Mouse (Mus musculus): ENCODE results near the gene Col4a3. TPM values are rescaled to one million over a fixed set of nuclear protein-coding genes. Genes with fewer than 3 reads are reported as not detected.

Col4a3 gene
- total RNA-seq (2022) = under 1 TPM; 0.31 to 0.50 (median 0.41) TPM

- DNase-seq (ENCODE audit: low spot score in 2 of 2) = no peak
These were observed at the start of gene Col4a3, which contains the start of gene Col4a4 for GRCm38 (mm10) chr1:82586713-82587399. Gene Col4a3, plus strand, starts transcription at chr1:82586921. Gene Col4a4, minus strand, starts transcription at chr1:82586849.

- DNase-seq (ENCODE audit: low spot score in 2 of 2) = no peak
These were observed 48.9 kb upstream of the Col4a3 start for GRCm38 (mm10) chr1:82537848-82538247.

DNA sequence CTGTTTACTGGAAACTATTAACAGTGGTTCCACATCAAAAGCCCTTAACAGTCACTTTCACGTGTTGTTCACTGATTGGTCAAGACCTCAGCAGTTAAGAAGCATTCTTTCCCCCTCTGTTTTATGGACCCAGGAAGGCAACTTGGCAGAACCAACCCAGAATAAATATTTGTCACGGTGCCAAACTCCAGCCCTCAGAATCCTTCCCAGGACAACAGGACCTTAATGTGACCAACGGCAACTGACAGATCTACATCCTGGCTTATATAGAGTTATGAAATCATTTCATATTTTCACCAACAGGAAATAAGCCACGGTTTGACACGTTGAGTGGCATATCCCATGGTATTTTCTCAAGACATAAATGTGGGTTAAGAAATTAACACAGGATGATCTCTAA is 46.7 kb upstream of the Col4a3 start:
- no peak for DNase-seq (ENCODE audit: low spot score in 2 of 2)

DNA sequence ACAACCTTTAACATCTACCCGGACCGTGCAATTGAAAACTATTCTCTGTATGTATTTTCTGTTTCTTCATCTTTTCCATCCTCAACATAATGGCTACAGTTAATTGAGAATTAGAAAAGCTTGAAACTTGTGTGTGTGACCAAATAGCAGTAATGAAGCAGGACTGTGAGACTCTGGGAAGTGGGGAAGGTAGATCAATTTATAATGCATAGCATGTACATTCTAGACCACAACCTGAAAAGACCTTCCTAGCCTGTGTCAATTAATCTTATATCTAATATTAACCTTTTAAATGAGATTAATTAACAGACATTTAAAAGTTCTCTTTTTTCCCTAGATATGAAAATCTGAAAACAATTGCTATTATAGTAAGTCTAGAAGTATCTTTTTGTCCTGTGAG is 42.8 kb upstream of the Col4a3 start:
- no peak for DNase-seq (ENCODE audit: low spot score in 2 of 2)

- DNase-seq (ENCODE audit: low spot score in 2 of 2) = no peak
These were observed 42.1 kb upstream of the Col4a3 start for GRCm38 (mm10) chr1:82544419-82545185.

DNA sequence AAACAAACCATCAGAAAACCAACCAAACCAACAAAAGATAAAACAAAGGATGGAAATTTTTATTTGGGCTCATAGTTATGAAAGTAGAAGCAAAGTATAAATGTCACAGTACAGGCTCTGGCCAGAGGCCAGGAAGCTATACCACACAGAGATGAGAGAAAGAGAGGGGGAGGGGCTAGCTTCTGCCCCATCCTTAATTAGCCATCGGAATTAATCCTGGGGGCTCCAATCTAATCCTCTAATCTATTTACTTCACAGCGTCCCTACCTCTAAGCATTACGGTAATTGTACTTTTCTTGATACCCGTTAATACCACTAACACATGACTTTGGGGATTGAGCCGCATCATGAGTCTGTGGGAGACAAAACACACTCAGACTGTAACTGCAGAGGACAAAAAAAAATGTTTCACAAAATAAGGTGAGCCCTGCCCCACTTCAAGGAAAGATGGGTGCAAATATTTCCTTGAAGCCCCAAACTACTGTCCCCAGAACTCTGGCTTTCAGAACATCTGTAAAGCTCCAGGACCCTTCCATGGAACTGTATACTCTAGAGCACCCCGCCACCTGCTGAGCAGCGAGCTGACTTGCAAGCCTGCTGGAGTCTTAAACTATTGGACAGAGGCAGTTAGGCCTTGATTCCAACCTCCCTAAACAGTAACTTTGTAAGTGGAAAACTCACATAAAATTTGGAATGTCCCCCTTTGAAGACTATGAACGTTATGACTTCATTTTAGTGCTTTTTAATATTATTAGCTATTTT is 41.3 kb upstream of the Col4a3 start:
- no peak for DNase-seq (ENCODE audit: low spot score in 2 of 2)

DNA sequence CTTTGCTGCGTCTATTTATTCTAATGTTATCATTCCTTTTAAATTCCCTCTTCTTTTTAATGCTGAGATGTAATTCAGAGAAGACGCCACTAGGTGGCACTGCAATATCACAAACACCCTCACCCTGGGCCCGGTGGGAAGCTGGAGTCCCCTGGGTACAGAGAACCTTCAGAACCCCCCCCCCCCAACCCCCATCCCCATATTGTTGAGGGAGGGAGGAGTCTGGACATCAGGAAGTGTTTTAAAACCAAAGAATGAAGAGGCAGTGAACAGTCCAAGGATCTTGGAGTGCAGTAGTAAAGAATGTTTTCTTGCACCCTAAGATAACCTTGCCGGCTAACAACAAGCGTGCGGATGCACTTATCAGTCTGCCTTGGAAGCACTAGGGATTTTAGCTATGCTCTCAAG is 32.3 kb upstream of the Col4a3 start:
- no peak for DNase-seq (ENCODE audit: low spot score in 2 of 2)

GRCm38 (mm10) chr1:82554889-82555288 is 31.8 kb upstream of the Col4a3 start:
- no peak for DNase-seq (ENCODE audit: low spot score in 2 of 2)

GRCm38 (mm10) chr1:82560223-82560622 is 26.5 kb upstream of the Col4a3 start:
- no peak for DNase-seq (ENCODE audit: low spot score in 2 of 2)

DNA sequence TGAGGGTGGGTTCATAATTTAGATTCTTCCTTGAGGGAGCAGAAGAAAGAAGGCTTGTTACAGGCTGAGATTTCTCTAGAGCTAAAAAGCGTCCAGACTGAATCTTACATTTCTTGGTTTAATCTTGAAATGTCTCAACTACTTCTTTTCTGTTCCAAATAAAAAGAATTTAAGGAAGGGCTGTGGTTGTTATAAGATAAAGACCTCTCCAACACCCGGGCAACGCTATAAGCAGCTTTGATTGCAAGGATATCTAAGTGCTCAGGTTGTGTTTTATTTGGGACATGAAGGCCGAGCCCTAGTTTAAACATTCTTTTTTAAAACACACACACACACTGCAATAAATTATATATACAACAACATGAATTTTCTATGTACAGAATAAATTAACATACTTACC is 17.3 kb upstream of the Col4a3 start:
- DNase-seq (ENCODE audit: low spot score in 2 of 2) = no peak

DNA sequence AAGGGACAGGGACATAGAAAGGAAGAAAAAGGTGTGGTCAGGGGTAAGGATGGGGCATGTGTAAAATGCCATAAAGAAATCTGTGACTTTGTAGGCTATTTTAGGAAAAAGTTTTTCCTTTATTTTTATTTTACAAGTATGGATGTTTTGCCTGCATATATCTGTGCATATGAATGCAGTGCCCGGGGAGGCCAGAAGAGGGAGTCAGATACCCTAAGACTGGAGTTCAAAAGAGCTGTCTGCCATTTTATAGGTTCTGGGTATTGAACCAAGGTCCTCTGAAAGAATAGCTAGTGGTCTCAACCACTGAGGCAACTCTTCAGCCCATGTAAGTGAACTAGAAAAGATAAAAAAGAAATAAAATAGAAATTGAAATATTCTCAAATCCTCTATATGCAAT is 15.0 kb upstream of the Col4a3 start:
- DNase-seq (ENCODE audit: low spot score in 2 of 2) = no peak

- no peak for DNase-seq (ENCODE audit: low spot score in 2 of 2)
These were observed 11.0 kb upstream of the Col4a3 start for GRCm38 (mm10) chr1:82575681-82576080.

- no peak for DNase-seq (ENCODE audit: low spot score in 2 of 2)
These were observed 10.5 kb upstream of the Col4a3 start for GRCm38 (mm10) chr1:82576182-82576581.

GRCm38 (mm10) chr1:82577339-82577738 is 9.4 kb upstream of the Col4a3 start:
- DNase-seq (ENCODE audit: low spot score in 2 of 2) = no peak

DNA sequence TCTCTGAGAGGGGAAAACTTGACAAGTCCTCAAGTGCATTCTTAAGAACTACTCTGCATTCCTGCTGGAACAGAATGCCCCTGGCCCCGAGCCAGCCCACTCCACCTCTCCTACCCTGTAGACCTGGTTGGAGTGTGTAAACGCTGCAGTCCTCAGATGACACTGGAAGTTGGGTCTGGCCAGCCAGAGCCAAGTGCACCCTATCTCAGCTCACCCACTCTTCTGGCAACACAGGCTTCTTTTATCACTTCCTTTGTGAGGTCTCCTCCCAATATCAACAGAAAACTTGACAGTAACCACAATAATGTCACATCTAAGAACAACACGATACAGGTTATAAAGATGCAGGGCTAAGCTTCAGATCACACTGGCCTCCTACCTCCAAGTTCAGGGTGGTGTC is 8.8 kb upstream of the Col4a3 start:
- no peak for DNase-seq (ENCODE audit: low spot score in 2 of 2)

- no peak for DNase-seq (ENCODE audit: low spot score in 2 of 2)
These were observed 8.4 kb upstream of the Col4a3 start for GRCm38 (mm10) chr1:82578320-82578719.

GRCm38 (mm10) chr1:82585981-82586380 is 740 bp upstream of the Col4a3 start:
- no peak for DNase-seq (ENCODE audit: low spot score in 2 of 2)

GRCm38 (mm10) chr1:82590266-82590665 is 3.5 kb downstream of the Col4a3 start:
- no peak for DNase-seq (ENCODE audit: low spot score in 2 of 2)

DNA sequence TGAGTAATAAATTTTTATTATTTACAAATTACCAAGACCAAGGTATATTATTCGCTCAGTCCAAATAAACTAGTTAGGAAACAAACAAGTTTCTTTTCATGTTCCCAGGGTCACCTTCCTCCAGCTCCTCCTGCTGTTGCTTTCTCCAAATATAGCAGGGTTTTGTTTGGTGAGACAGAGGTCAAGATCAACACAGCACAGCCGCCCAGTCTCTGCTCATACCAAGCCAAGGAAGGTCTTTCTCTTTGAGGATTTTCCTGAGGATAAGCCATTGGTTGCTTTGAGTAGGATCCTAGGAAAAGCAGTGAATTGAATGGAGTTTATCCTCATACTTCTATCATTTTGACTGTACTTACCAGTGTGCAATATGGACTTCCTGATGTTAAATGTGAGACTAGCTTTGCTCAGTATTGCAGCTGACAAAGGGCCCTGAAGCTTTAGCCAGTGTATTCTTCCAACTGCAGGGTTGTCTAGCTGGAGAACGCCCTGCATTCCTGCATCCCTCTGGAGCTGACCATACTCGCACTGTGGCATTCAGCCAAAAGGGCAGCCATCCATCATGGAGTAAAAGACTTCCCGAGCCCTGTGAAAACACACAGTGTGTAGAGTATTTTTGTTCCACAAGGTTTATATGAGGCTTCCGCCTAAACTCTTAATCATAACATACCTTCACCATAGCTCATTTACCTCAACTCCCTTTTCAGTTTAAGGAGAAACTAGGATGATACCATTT is 10.3 kb downstream of the Col4a3 start:
- no peak for DNase-seq (ENCODE audit: low spot score in 2 of 2)

DNA sequence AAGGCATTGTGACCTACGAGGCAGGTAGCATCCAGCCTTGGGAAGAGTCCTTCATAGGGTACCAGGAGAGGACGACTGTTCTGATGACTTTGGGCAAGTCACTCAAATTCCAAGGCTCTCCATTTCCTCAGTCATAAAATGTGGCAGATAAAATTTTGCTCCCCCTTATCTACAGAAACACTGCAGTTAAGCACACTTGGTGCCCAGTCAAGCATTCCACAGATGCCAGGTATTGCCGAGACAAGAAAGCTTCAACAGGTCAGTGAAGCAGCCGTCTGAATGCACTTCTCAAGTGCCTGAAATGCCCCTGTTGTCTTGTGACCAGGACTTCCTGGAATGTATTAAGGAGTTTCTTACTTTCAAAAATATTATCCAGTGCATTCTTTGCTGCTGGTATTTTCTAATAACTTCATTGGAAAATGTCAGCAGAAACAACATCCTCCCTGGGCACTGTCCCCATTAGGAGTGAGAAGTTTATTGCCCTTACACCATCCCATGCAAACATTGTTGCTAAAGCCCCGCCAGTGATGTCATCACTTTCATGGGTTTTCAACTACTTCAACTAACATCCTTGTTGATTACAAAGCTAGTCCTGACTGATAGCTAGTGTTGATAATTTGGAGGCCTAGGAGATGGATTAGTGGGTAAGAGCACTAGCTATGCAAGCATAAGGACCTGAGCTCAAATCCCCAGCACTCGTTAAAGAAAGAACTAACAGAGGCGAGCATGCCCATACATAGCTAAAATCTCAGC is 16.7 kb downstream of the Col4a3 start:
- no peak for DNase-seq (ENCODE audit: low spot score in 2 of 2)

DNA sequence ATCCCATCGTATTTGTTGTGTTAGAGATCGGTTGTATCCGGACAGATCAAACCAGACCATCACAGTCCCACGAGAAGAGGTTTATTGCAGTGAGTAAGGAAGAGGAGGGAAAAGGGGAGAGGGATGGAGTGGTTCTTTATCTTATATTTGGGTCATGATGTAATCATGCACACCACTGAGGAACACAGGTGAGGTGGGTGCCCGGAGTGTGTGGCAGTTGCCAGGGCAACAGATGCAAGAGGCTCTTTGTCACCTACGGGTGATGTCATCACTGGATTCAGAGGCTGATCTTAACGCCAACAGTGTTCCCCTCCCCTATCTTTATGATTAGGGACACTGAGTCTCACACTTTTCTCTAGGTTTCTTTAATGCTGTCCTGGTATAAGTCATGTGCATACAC is 18.6 kb downstream of the Col4a3 start:
- no peak for DNase-seq (ENCODE audit: low spot score in 2 of 2)
